Mouse (Mus musculus): ENCODE results near the gene Stk16. TPM values are rescaled to one million over a fixed set of nuclear protein-coding genes. Genes with fewer than 3 reads are reported as not detected.

Stk16 gene
- total and polyA plus RNA-seq, 3 experiments = 42.4 to 68.3 (median 42.5) TPM

DNA sequence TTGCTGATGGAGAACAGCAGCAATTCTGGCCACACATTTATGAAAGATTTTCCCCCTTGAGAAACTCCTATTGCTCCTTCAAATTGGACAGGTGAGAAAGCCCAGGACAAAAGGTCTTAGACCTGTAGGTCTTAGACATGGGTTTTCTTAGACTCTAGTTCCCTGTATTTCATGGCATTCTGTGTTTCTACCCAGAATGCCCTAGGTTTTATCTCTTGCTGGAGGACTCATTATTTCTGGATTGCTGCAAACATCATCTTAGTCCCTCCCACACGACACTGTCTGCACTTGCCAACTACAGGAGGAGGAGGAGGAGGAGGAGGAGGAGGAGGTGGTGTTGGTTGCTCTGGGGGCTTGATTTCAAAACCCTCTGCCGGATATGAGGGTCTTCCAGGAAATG is 15.5 kb downstream of the Stk16 start:
- TF ChIP-seq EP300 (IDR thresholded peaks at IDR 0.05; ENCODE audit: insufficient read depth, low read depth, low read length) (no peak), POLR2A (IDR thresholded peaks at IDR 0.05; ENCODE audit: insufficient read depth, low read depth, low read length) (no peak), CTCF (IDR thresholded peaks at IDR 0.05) (no peak)
- 42% methylated on average over 2 of the region's 2 CpGs for WGBS
- H3K9ac ChIP-seq (ENCODE audit: low read depth, low read length) = no peak overlapping the region
- no peak for DNase-seq
- H3K4me1 ChIP-seq (ENCODE audit: control insufficient read depth, insufficient read depth, low read length) = no peaks in the 10 kb centered on the region
- intact Hi-C loops (cut with DNase I) = no loop called here
- no peaks in the 10 kb centered on the region for H3K79me2 ChIP-seq (replicated peaks; ENCODE audit: control insufficient read depth, insufficient read depth, low read length)
- H3K27me3 ChIP-seq (ENCODE audit: control insufficient read depth, insufficient read depth, low read length) = no peaks in the 10 kb centered on the region
- H3K4me3 ChIP-seq = no peak overlapping the region
- no peak overlapping the region for H3K27ac ChIP-seq
- H3K36me3 ChIP-seq (ENCODE audit: control insufficient read depth, insufficient read depth, low read length) = no peaks in the 10 kb centered on the region

GRCm38 (mm10) chr1:75227653-75228052 is 17.0 kb downstream of the Stk16 start:
- Histone ChIP-seq H3K9ac (ENCODE audit: low read depth, low read length) (no peak overlapping the region), H3K36me3 (ENCODE audit: control insufficient read depth, insufficient read depth, low read length) (no peaks in the 10 kb centered on the region), H3K27me3 (ENCODE audit: control insufficient read depth, insufficient read depth, low read length) (no peaks in the 10 kb centered on the region), H3K4me3 (no peak overlapping the region), H3K27ac (no peak overlapping the region), H3K79me2 (replicated peaks; ENCODE audit: control insufficient read depth, insufficient read depth, low read length) (no peaks in the 10 kb centered on the region), H3K4me1 (ENCODE audit: control insufficient read depth, insufficient read depth, low read length) (no peaks in the 10 kb centered on the region)
- TF ChIP-seq EP300 (IDR thresholded peaks at IDR 0.05; ENCODE audit: insufficient read depth, low read depth, low read length) (no peak), POLR2A (IDR thresholded peaks at IDR 0.05; ENCODE audit: insufficient read depth, low read depth, low read length) (no peak), CTCF (IDR thresholded peaks at IDR 0.05) (no peak)
- WGBS = 85% methylated on average over 1 of the region's 1 CpGs
- DNase-seq = no peak
- intact Hi-C loops (cut with DNase I) = no loop called here

- Histone ChIP-seq H3K79me2 (replicated peaks; ENCODE audit: control insufficient read depth, insufficient read depth, low read length) (no peaks in the 10 kb centered on the region), H3K36me3 (ENCODE audit: control insufficient read depth, insufficient read depth, low read length) (no peaks in the 10 kb centered on the region), H3K4me3 (no peak overlapping the region), H3K9ac (ENCODE audit: low read depth, low read length) (no peak overlapping the region), H3K27ac (no peak overlapping the region), H3K4me1 (ENCODE audit: control insufficient read depth, insufficient read depth, low read length) (no peaks in the 10 kb centered on the region), H3K27me3 (ENCODE audit: control insufficient read depth, insufficient read depth, low read length) (no peaks in the 10 kb centered on the region)
- TF ChIP-seq EP300 (IDR thresholded peaks at IDR 0.05; ENCODE audit: insufficient read depth, low read depth, low read length) (no peak), CTCF (IDR thresholded peaks at IDR 0.05) (no peak), POLR2A (IDR thresholded peaks at IDR 0.05; ENCODE audit: insufficient read depth, low read depth, low read length) (no peak)
- intact Hi-C loops (cut with DNase I) = no loop called here
- no peak for DNase-seq
- WGBS = 58% methylated on average over 4 of the region's 4 CpGs
Observed at GRCm38 (mm10) chr1:75229158-75229557, 18.5 kb downstream of the Stk16 start.

- TF ChIP-seq CTCF (IDR thresholded peaks at IDR 0.05) = no peak
- no peak for TF ChIP-seq POLR2A (IDR thresholded peaks at IDR 0.05; ENCODE audit: insufficient read depth, low read depth, low read length)
- no peak for TF ChIP-seq EP300 (IDR thresholded peaks at IDR 0.05; ENCODE audit: insufficient read depth, low read depth, low read length)
- H3K9ac ChIP-seq (ENCODE audit: low read depth, low read length) = no peak overlapping the region
- H3K4me3 ChIP-seq = no peak overlapping the region
- no peaks in the 10 kb centered on the region for H3K36me3 ChIP-seq (ENCODE audit: control insufficient read depth, insufficient read depth, low read length)
- H3K4me1 ChIP-seq (ENCODE audit: control insufficient read depth, insufficient read depth, low read length) = peaks cover 3% of the 10 kb centered on the region
- intact Hi-C loops (cut with DNase I) = no loop called here
- H3K79me2 ChIP-seq (replicated peaks; ENCODE audit: control insufficient read depth, insufficient read depth, low read length) = no peaks in the 10 kb centered on the region
- no peak for DNase-seq
- WGBS = 67% methylated on average over 7 of the region's 7 CpGs
- H3K27ac ChIP-seq = no peak overlapping the region
- no peaks in the 10 kb centered on the region for H3K27me3 ChIP-seq (ENCODE audit: control insufficient read depth, insufficient read depth, low read length)
Observed at GRCm38 (mm10) chr1:75230335-75230994, 19.8 kb downstream of the Stk16 start.

DNA sequence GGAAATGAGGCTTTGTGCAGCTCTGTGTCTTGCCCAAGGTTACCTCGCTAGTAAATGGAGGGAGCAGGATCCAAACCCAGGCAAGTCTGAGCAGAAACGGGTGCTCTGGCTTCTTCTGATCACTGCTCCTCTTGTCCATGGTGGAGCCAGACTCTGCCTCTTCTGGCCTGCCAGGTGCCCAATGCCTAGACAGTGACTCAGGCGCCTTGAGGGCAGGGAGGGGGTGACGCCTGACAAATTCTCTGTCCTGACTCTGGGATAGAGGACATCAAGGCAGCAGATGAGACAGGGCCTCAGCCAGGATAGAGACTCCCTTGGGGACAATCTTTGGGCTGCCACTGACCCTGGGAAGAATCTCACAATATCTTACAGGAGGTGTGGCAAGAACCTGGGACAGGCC is 20.6 kb downstream of the Stk16 start:
- no peak overlapping the region for H3K27ac ChIP-seq
- no peak for DNase-seq
- TF ChIP-seq EP300 (IDR thresholded peaks at IDR 0.05; ENCODE audit: insufficient read depth, low read depth, low read length) (no peak), POLR2A (IDR thresholded peaks at IDR 0.05; ENCODE audit: insufficient read depth, low read depth, low read length) (no peak), CTCF (IDR thresholded peaks at IDR 0.05) (no peak)
- H3K79me2 ChIP-seq (replicated peaks; ENCODE audit: control insufficient read depth, insufficient read depth, low read length) = no peaks in the 10 kb centered on the region
- peaks cover 5% of the 10 kb centered on the region for H3K4me1 ChIP-seq (ENCODE audit: control insufficient read depth, insufficient read depth, low read length)
- WGBS = 75% methylated on average over 4 of the region's 4 CpGs
- intact Hi-C loops (cut with DNase I) = no loop called here
- no peaks in the 10 kb centered on the region for H3K36me3 ChIP-seq (ENCODE audit: control insufficient read depth, insufficient read depth, low read length)
- no peaks in the 10 kb centered on the region for H3K27me3 ChIP-seq (ENCODE audit: control insufficient read depth, insufficient read depth, low read length)
- H3K4me3 ChIP-seq = no peak overlapping the region
- H3K9ac ChIP-seq (ENCODE audit: low read depth, low read length) = no peak overlapping the region

- H3K9ac ChIP-seq (ENCODE audit: low read depth, low read length) = no peak within 1 kb of the TSS
- H3K79me2 ChIP-seq (replicated peaks; ENCODE audit: control insufficient read depth, insufficient read depth, low read length) = no peaks in the 10 kb centered on the region
- TF ChIP-seq POLR2A (IDR thresholded peaks at IDR 0.05; ENCODE audit: insufficient read depth, low read depth, low read length) (no peak), EP300 (IDR thresholded peaks at IDR 0.05; ENCODE audit: insufficient read depth, low read depth, low read length) (no peak), CTCF (IDR thresholded peaks at IDR 0.05) (no peak)
- intact Hi-C loops (cut with DNase I) = no loop called here
- H3K4me1 ChIP-seq (ENCODE audit: control insufficient read depth, insufficient read depth, low read length) = peaks cover 5% of the 10 kb centered on the region
- 71% methylated on average over 5 of the region's 5 CpGs for WGBS
- no peak within 1 kb of the TSS for H3K27ac ChIP-seq
- H3K27me3 ChIP-seq (ENCODE audit: control insufficient read depth, insufficient read depth, low read length) = no peaks in the 10 kb centered on the region
- no peak for DNase-seq
- no peak within 1 kb of the TSS for H3K4me3 ChIP-seq
- no peaks in the 10 kb centered on the region for H3K36me3 ChIP-seq (ENCODE audit: control insufficient read depth, insufficient read depth, low read length)
Observed at GRCm38 (mm10) chr1:75231664-75232152, 21.1 kb downstream of the Stk16 start, which contains the start of gene A630095N17Rik. Gene A630095N17Rik (minus strand): TSS chr1:75232102.
